Mouse (Mus musculus): ENCODE measurements around the gene Pak1. TPM values are rescaled to one million over a fixed set of nuclear protein-coding genes. Genes with fewer than 3 reads are reported as not detected.

Pak1 gene
- polyA plus RNA-seq, 1 experiment from 2014 or later: 72.2 TPM

DNA sequence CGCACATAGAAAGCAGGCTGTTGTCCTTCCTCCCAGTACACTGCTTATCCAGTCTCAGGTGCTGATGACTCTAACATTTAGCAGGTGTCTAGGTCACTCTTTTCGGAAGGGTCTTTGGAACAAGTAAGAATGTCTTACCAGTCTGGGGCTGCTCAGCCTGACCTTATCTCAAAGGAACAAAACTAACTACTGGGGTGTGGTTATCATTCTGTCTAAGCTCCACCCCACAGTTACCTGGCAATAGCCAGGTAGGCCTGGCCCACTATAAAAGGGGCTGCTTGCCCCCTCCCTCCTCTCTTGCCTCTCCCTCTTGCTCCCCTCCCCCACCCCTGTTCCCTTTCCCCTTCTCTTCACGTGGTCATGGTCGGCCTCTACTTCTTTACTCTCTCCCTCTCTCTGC lies 19.3 kb upstream of the Pak1 start:
- Histone ChIP-seq H3K4me2 (ENCODE audit: low read depth, low read length, severe bottlenecking) (no peak overlapping the region), H3K9me3 (ENCODE audit: control insufficient read depth, low read length) (no peaks in the 10 kb centered on the region), H3K4me3 (ENCODE audit: low read depth, low read length) (no peak overlapping the region), H3K27ac (ENCODE audit: low read depth, low read length) (no peak overlapping the region), H3K36me3 (ENCODE audit: control insufficient read depth, insufficient read depth, low read length) (no peaks in the 10 kb centered on the region), H3K9ac (ENCODE audit: low read length) (no peak overlapping the region), H3K27me3 (ENCODE audit: control insufficient read depth, insufficient read depth, low read length) (no peaks in the 10 kb centered on the region), H3K4me1 (replicated peaks; ENCODE audit: control insufficient read depth, insufficient read depth, low read length) (no peaks in the 10 kb centered on the region)
- WGBS: 71% methylated on average over 4 of the region's 4 CpGs
- DNase-seq (ENCODE audit: low spot score) (no peak), ATAC-seq (replicated peaks; ENCODE audit: low FRiP score) (no peak)

DNA sequence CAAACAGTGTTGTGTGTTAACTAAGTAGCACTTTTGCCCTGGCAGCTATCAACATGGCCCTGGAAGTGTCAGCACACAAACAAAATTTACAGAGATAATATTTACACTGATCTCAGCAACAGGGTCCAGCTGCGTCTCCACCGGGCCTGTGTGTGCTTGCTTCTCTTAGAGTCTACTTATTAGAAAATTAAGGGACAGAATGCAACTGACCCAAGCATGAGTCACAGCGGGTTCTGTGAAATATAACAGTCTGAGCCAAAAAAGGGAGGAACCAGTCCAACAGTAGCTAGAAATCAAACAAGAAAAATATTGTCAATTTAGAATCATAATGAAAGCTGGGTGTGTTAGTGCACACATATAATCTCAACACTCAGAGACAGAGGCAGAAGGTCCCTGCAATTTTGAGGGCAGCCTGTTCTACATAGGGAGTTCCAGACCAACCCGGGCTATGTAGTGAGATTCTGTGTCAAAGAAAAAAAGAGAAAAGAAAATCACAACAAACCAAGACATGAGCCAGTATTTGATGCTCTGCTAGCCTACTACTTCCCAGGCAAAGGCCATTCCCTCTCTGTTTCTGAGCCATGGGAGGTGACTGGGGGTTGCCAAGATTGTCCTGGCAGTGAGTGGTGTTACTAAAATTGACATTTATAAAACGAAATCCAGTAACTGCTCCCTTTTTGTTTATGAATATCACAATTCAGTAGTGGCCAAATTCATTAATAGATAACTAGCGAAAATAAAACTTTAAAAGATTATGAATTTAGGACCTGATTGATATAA lies 17.3 kb upstream of the Pak1 start:
- Histone ChIP-seq H3K9me3 (ENCODE audit: control insufficient read depth, low read length) (no peaks in the 10 kb centered on the region), H3K27ac (ENCODE audit: low read depth, low read length) (no peak overlapping the region), H3K4me3 (ENCODE audit: low read depth, low read length) (no peak overlapping the region), H3K4me1 (replicated peaks; ENCODE audit: control insufficient read depth, insufficient read depth, low read length) (no peaks in the 10 kb centered on the region), H3K27me3 (ENCODE audit: control insufficient read depth, insufficient read depth, low read length) (no peaks in the 10 kb centered on the region), H3K36me3 (ENCODE audit: control insufficient read depth, insufficient read depth, low read length) (no peaks in the 10 kb centered on the region), H3K4me2 (ENCODE audit: low read depth, low read length, severe bottlenecking) (no peak overlapping the region), H3K9ac (ENCODE audit: low read length) (no peak overlapping the region)
- DNase-seq (ENCODE audit: low spot score) (no peak), ATAC-seq (replicated peaks; ENCODE audit: low FRiP score) (no peak)
- 89% methylated on average over 6 of the region's 6 CpGs for WGBS

DNA sequence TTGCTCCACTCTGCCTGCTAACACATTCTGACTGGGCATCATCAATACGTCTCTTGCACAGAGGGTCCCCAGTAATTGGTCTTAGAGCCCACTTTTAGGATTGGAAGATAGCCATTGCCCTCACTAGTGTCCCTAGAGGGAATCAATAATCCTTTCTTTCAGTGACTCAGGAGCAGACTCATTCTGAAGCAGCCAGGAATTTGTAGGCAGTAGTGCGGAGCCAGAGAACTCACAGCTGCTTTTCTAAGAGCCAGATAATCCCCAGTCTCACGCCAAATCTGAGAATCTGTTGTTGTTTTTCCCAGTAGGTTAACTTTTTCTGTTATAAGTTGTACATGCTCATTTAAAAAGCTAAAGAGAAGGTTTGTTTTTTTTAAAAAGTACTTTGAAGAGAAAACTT lies 13.0 kb upstream of the Pak1 start:
- WGBS: 12% methylated on average over 3 of the region's 3 CpGs

DNA sequence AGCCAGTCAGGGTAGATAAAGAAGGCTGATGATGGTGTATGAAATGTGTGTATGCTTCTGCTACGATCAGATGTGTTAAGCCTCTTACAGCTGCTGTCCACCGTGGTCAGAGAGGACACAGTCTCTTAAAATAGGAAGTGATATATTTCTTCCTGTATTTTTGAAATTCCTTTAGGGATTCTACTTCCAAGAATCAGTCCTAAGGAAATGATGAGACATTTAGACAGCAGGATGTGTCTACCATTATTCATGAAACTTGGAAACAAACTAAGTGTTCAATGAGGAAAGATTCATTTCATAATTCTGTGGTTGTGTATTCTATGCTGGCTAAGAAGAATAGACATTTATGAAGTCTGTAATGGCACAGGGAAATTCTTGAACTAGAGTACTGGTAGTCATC lies 12.4 kb upstream of the Pak1 start:
- WGBS: 85% methylated on average over 2 of the region's 2 CpGs
- no peak overlapping the region for H3K9ac ChIP-seq (ENCODE audit: low read length)
- H3K4me3 ChIP-seq (ENCODE audit: low read depth, low read length): no peak overlapping the region
- H3K27ac ChIP-seq (ENCODE audit: low read depth, low read length): no peak overlapping the region
- no peak for ATAC-seq (replicated peaks; ENCODE audit: low FRiP score)
- no peaks in the 10 kb centered on the region; the same call in 1 of the 2 replicates for H3K9me3 ChIP-seq (ENCODE audit: control insufficient read depth, low read length)
- DNase-seq (ENCODE audit: low spot score): no peak
- H3K4me1 ChIP-seq (replicated peaks; ENCODE audit: control insufficient read depth, insufficient read depth, low read length): no peaks in the 10 kb centered on the region
- no peaks in the 10 kb centered on the region for H3K36me3 ChIP-seq (ENCODE audit: control insufficient read depth, insufficient read depth, low read length)
- no peak overlapping the region for H3K4me2 ChIP-seq (ENCODE audit: low read depth, low read length, severe bottlenecking)
- H3K27me3 ChIP-seq (ENCODE audit: control insufficient read depth, insufficient read depth, low read length): no peaks in the 10 kb centered on the region

More for the DNA sequence above, 13.0 kb upstream of the Pak1 start:
- Histone ChIP-seq H3K9ac (ENCODE audit: low read length) (no peak overlapping the region), H3K27ac (ENCODE audit: low read depth, low read length) (no peak overlapping the region), H3K27me3 (ENCODE audit: control insufficient read depth, insufficient read depth, low read length) (no peaks in the 10 kb centered on the region), H3K4me1 (replicated peaks; ENCODE audit: control insufficient read depth, insufficient read depth, low read length) (no peaks in the 10 kb centered on the region), H3K36me3 (ENCODE audit: control insufficient read depth, insufficient read depth, low read length) (no peaks in the 10 kb centered on the region), H3K9me3 (ENCODE audit: control insufficient read depth, low read length) (no peaks in the 10 kb centered on the region; the same call in 1 of the 2 replicates), H3K4me3 (ENCODE audit: low read depth, low read length) (no peak overlapping the region), H3K4me2 (ENCODE audit: low read depth, low read length, severe bottlenecking) (no peak overlapping the region)
- no peak for DNase-seq (ENCODE audit: low spot score)
- no peak for ATAC-seq (replicated peaks; ENCODE audit: low FRiP score)

DNA sequence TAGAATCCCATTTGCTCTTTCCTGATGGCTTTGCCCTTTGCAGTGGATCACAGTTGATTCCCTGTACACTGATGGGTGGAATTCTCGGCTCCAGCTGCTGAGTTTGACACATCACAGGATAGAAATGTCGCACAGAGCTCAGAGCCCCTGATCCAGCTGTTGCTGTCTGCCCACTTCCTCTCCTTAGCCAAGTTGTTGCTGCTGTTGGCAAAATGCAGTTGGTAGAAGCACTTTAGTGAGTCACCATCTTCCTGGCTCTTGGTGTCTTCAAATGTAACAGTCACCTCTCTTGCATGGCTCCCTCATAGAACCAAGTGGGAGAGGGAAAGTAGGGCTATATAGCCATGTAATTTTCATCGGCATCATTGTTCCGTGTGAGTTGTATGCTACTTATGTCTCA lies 11.2 kb upstream of the Pak1 start:
- DNase-seq (ENCODE audit: low spot score) (no peak), ATAC-seq (replicated peaks; ENCODE audit: low FRiP score) (no peak)
- no peak overlapping the region for H3K27ac ChIP-seq (ENCODE audit: low read depth, low read length)
- H3K4me1 ChIP-seq (replicated peaks; ENCODE audit: control insufficient read depth, insufficient read depth, low read length): no peaks in the 10 kb centered on the region
- no peaks in the 10 kb centered on the region for H3K36me3 ChIP-seq (ENCODE audit: control insufficient read depth, insufficient read depth, low read length)
- no peaks in the 10 kb centered on the region; the same call in 1 of the 2 replicates for H3K9me3 ChIP-seq (ENCODE audit: control insufficient read depth, low read length)
- no peaks in the 10 kb centered on the region for H3K27me3 ChIP-seq (ENCODE audit: control insufficient read depth, insufficient read depth, low read length)
- H3K4me3 ChIP-seq (ENCODE audit: low read depth, low read length): no peak overlapping the region
- WGBS: 91% methylated on average over 4 of the region's 4 CpGs
- H3K9ac ChIP-seq (ENCODE audit: low read length): no peak overlapping the region
- no peak overlapping the region for H3K4me2 ChIP-seq (ENCODE audit: low read depth, low read length, severe bottlenecking)

DNA sequence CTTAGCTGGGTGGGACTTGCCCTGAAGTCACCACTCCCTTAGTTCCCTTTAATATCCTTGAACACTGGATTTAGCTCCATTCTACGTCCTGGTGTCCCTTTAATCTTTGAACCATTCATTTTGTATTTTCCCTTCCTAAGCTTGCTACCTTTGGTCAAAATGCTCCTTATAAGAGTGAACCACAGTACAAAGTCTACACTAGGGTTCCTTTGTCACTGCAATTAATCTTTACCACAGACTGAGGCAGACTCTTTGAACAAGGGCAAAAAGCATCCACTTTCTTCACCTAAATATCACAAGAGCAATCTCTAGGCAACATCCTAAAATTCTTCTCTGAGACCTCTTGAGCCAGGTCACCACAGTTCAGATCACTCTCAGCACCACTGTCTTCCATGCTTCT lies 8.1 kb upstream of the Pak1 start:
- Histone ChIP-seq H3K27ac (ENCODE audit: low read depth, low read length) (no peak overlapping the region), H3K27me3 (ENCODE audit: control insufficient read depth, insufficient read depth, low read length) (no peaks in the 10 kb centered on the region), H3K36me3 (ENCODE audit: control insufficient read depth, insufficient read depth, low read length) (no peaks in the 10 kb centered on the region), H3K4me3 (ENCODE audit: low read depth, low read length) (no peak overlapping the region), H3K4me1 (replicated peaks; ENCODE audit: control insufficient read depth, insufficient read depth, low read length) (no peaks in the 10 kb centered on the region), H3K4me2 (ENCODE audit: low read depth, low read length, severe bottlenecking) (no peak overlapping the region), H3K9ac (ENCODE audit: low read length) (no peak overlapping the region), H3K9me3 (ENCODE audit: control insufficient read depth, low read length) (no peaks in the 10 kb centered on the region; the same call in 1 of the 2 replicates)
- WGBS: 83% methylated on average over 1 of the region's 1 CpGs
- DNase-seq (ENCODE audit: low spot score): no peak
- no peak for ATAC-seq (replicated peaks; ENCODE audit: low FRiP score)

DNA sequence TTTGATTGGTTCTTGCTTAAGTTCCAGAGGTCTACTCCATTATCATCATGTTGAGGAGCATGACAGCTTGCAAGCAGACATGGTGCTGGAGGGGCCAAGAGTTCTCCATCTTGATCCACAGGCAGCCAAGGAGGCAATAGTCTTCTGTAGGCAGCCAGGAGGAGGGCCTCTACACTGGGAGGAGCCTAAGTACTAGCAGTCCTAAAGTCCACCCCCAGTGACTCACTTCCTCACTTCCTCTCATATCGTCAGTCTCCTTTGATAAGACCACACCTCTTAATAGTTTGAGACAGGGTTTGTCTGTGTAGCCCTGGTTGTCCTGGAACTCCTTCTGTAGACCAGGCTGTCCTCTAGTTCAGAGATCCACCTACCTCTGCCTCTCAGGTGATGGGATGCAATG lies 7.5 kb upstream of the Pak1 start:
- Histone ChIP-seq H3K4me3 (ENCODE audit: low read depth, low read length) (no peak overlapping the region), H3K9ac (ENCODE audit: low read length) (no peak overlapping the region), H3K9me3 (ENCODE audit: control insufficient read depth, low read length) (no peaks in the 10 kb centered on the region; the same call in 1 of the 2 replicates), H3K27ac (ENCODE audit: low read depth, low read length) (no peak overlapping the region), H3K27me3 (ENCODE audit: control insufficient read depth, insufficient read depth, low read length) (no peaks in the 10 kb centered on the region), H3K4me2 (ENCODE audit: low read depth, low read length, severe bottlenecking) (no peak overlapping the region), H3K36me3 (ENCODE audit: control insufficient read depth, insufficient read depth, low read length) (no peaks in the 10 kb centered on the region), H3K4me1 (replicated peaks; ENCODE audit: control insufficient read depth, insufficient read depth, low read length) (no peaks in the 10 kb centered on the region)
- DNase-seq (ENCODE audit: low spot score) (no peak), ATAC-seq (replicated peaks; ENCODE audit: low FRiP score) (no peak)
- WGBS: 86% methylated on average over 1 of the region's 1 CpGs

DNA sequence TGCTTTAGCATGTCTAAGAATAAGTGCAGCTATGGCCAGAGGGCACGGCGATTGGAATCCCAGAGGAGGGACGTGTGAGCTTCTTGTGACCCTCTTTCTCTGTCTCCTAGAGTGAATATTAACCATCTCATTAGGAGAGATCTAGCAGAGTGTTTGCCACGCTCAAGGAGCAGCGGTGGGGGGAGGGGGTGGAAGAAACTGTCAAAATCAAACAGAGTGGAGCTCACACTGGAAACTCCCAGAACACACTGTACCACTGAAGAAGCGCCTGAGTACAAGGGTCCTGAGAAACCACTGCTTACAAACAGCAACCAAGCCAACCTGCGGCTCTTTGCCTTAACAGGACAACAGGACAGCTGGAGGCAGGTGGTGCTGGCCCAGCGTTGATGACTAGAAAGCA lies 6.8 kb upstream of the Pak1 start:
- WGBS: 76% methylated on average over 8 of the region's 8 CpGs
- Histone ChIP-seq H3K4me1 (replicated peaks; ENCODE audit: control insufficient read depth, insufficient read depth, low read length) (no peaks in the 10 kb centered on the region), H3K4me3 (ENCODE audit: low read depth, low read length) (no peak overlapping the region), H3K4me2 (ENCODE audit: low read depth, low read length, severe bottlenecking) (no peak overlapping the region), H3K36me3 (ENCODE audit: control insufficient read depth, insufficient read depth, low read length) (no peaks in the 10 kb centered on the region), H3K27ac (ENCODE audit: low read depth, low read length) (no peak overlapping the region), H3K9ac (ENCODE audit: low read length) (no peak overlapping the region), H3K27me3 (ENCODE audit: control insufficient read depth, insufficient read depth, low read length) (no peaks in the 10 kb centered on the region), H3K9me3 (ENCODE audit: control insufficient read depth, low read length) (no peaks in the 10 kb centered on the region; the same call in 1 of the 2 replicates)
- no peak for ATAC-seq (replicated peaks; ENCODE audit: low FRiP score)
- DNase-seq (ENCODE audit: low spot score): no peak

DNA sequence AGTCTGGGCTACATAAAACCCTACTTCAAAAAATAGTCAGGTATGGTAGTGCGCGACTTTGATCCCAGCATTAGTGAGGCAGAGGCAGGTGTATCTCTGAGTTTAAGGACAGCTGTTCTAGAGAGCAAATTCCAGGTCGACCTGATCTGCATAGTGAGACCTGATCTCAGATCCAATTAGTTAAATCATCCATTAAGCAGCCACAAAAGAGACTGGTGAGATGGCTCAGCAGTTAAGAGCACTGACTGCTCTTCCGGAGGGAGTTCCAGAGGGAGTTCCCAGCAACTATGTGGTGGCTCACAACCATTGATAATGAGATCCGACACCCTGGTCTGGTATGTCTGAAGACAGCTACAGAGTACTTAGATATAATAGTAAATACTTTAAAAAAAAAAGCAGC lies 4.8 kb upstream of the Pak1 start:
- no peaks in the 10 kb centered on the region for H3K9me3 ChIP-seq (ENCODE audit: control insufficient read depth, low read length)
- ATAC-seq (replicated peaks; ENCODE audit: low FRiP score) (no peak), DNase-seq (ENCODE audit: low spot score) (no peak)
- no peak overlapping the region for H3K4me3 ChIP-seq (ENCODE audit: low read depth, low read length)
- H3K9ac ChIP-seq (ENCODE audit: low read length): no peak overlapping the region
- WGBS: 54% methylated on average over 5 of the region's 5 CpGs
- no peaks in the 10 kb centered on the region for H3K4me1 ChIP-seq (replicated peaks; ENCODE audit: control insufficient read depth, insufficient read depth, low read length)
- H3K27me3 ChIP-seq (ENCODE audit: control insufficient read depth, insufficient read depth, low read length): no peaks in the 10 kb centered on the region
- no peaks in the 10 kb centered on the region for H3K36me3 ChIP-seq (ENCODE audit: control insufficient read depth, insufficient read depth, low read length)
- H3K4me2 ChIP-seq (ENCODE audit: low read depth, low read length, severe bottlenecking): no peak overlapping the region
- no peak overlapping the region for H3K27ac ChIP-seq (ENCODE audit: low read depth, low read length)

Data from forebrain, embryonic 11.5 days (tissue).